Mouse (Mus musculus) spleen, adult 12 weeks (tissue): Measurements from ENCODE around the gene Srxn1.
A peak's percentile ranks its signal among the peaks of the same experiment; 100 is the strongest.

Experiments used
- DNase-seq: peaks from one replicate; pipeline ENCODE4 v3.0.0; 2022; ENCODE audit warnings: low spot score

The Srxn1 gene

GRCm38 (mm10) chr2:152119228-152119865 is 14.0 kb downstream of the Srxn1 start:
- DNase-seq, result no peak

- peak; percentile 34 for DNase-seq
Observed at GRCm38 (mm10) chr2:152122896-152123295, 17.6 kb downstream of the Srxn1 start.

GRCm38 (mm10) chr2:152128597-152128996 is 23.3 kb downstream of the Srxn1 start:
- no peak for DNase-seq

- DNase-seq, result no peak
Observed at GRCm38 (mm10) chr2:152129778-152130177, 24.5 kb downstream of the Srxn1 start.

GRCm38 (mm10) chr2:152132016-152132415 is 26.7 kb downstream of the Srxn1 start:
- no peak for DNase-seq

- no peak for DNase-seq
Observed at GRCm38 (mm10) chr2:152132691-152133090, 27.4 kb downstream of the Srxn1 start.

GRCm38 (mm10) chr2:152139191-152139987 is 34.1 kb downstream of the Srxn1 start:
- DNase-seq, result no peak

GRCm38 (mm10) chr2:152140941-152141340 is 35.6 kb downstream of the Srxn1 start:
- DNase-seq, result no peak

GRCm38 (mm10) chr2:152141491-152141890 is 36.2 kb downstream of the Srxn1 start:
- no peak for DNase-seq

GRCm38 (mm10) chr2:152142046-152142445 is 36.7 kb downstream of the Srxn1 start:
- no peak for DNase-seq

GRCm38 (mm10) chr2:152142571-152142970 is 37.3 kb downstream of the Srxn1 start:
- DNase-seq, result no peak

- DNase-seq, result no peak
Observed at GRCm38 (mm10) chr2:152143279-152144157, 38.2 kb downstream of the Srxn1 start, which contains the start of gene Tcf15. Gene Tcf15, plus strand, starts transcription at chr2:152143561.

GRCm38 (mm10) chr2:152144158-152144450 is 38.8 kb downstream of the Srxn1 start:
- no peak for DNase-seq

- no peak for DNase-seq
Observed at GRCm38 (mm10) chr2:152144501-152144900, 39.2 kb downstream of the Srxn1 start.

GRCm38 (mm10) chr2:152145711-152146110 is 40.4 kb downstream of the Srxn1 start:
- DNase-seq, result no peak

- no peak for DNase-seq
Observed at GRCm38 (mm10) chr2:152147079-152147478, 41.8 kb downstream of the Srxn1 start.

GRCm38 (mm10) chr2:152148675-152149074 is 43.4 kb downstream of the Srxn1 start:
- DNase-seq, result no peak

- no peak for DNase-seq
Observed at GRCm38 (mm10) chr2:152149891-152150290, 44.6 kb downstream of the Srxn1 start.

- DNase-seq, result no peak
Observed at GRCm38 (mm10) chr2:152150373-152150772, 45.1 kb downstream of the Srxn1 start.

- DNase-seq, result no peak
Observed at GRCm38 (mm10) chr2:152153361-152153760, 48.0 kb downstream of the Srxn1 start.

GRCm38 (mm10) chr2:152155414-152156208 is 50.3 kb downstream of the Srxn1 start:
- no peak for DNase-seq

GRCm38 (mm10) chr2:152156471-152156870 is 51.2 kb downstream of the Srxn1 start:
- DNase-seq, result no peak
